Mouse (Mus musculus) forebrain, embryonic 12.5 days (tissue): ENCODE measurements around the gene Ugt1a6a. TPM values are rescaled to one million over a fixed set of nuclear protein-coding genes. Genes with fewer than 3 reads are reported as not detected.

Source experiments
- ATAC-seq: fragments of 200-750 bp; cut with Nextera tagmentation; 2 replicates; pipeline ENCODE4 v1.8.0; 2017; ENCODE audit warnings: moderate TSS enrichment; ENCODE audit not compliant: low FRiP score
- H3K27ac ChIP-seq: fragments of 300-500 bp; sonication (generic); 2 replicates; pipeline ENCODE4 v1.5.1; 2016; ENCODE audit warnings: mild to moderate bottlenecking
- H3K27me3 ChIP-seq: fragments of 300-500 bp; sonication (generic); 2 replicates; pipeline ENCODE4 v1.6.1; 2016; ENCODE audit warnings: mild to moderate bottlenecking
- H3K36me3 ChIP-seq: fragments of 300-500 bp; sonication (generic); replicated peaks from 2 replicates; pipeline ENCODE4 v1.6.1; 2016; ENCODE audit warnings: mild to moderate bottlenecking
- H3K4me1 ChIP-seq: fragments of 300-500 bp; sonication (generic); 2 replicates; pipeline ENCODE4 v1.6.1; 2016
- H3K4me2 ChIP-seq: fragments of 300-500 bp; sonication (generic); 2 replicates; pipeline ENCODE4 v1.6.1; 2016; ENCODE audit warnings: mild to moderate bottlenecking, moderate library complexity
- H3K4me3 ChIP-seq: fragments of 300-500 bp; sonication (generic); replicated peaks from 2 replicates; pipeline ENCODE4 v1.5.1; 2016; ENCODE audit warnings: mild to moderate bottlenecking
- H3K9ac ChIP-seq: fragments of 300-500 bp; sonication (generic); 2 replicates; pipeline ENCODE4 v1.6.1; 2016; ENCODE audit warnings: mild to moderate bottlenecking
- H3K9me3 ChIP-seq: fragments of 300-500 bp; sonication (generic); 2 replicates; pipeline ENCODE4 v1.6.1; 2016
- WGBS: fragments of 180-500 bp; shearing (Covaris S2); methylation state at CpG from one replicate; pipeline ENCODE4 v1.1.7; 2016; 5-methylcytosine and 5-hydroxymethylcytosine counted together
- polyA plus RNA-seq: library from polyadenylated mRNA; unstranded; fragments of >200 nt; fragmentation: Nextera tagmentation; extraction: Ambion mirVana; gene quantifications from 2 replicates; pipeline ENCODE4 v1.2.1, GENCODE M21; 2016

Gene Ugt1a6a
- polyA plus RNA-seq, 1 experiment from 2014 or later = 0.93 TPM

GRCm38 (mm10) chr1:88228121-88228520 is 93.5 kb downstream of the Ugt1a6a start:
- H3K36me3 ChIP-seq = no peaks in the 10 kb centered on the region
- no peak for ATAC-seq
- H3K4me1 ChIP-seq = no peaks in the 10 kb centered on the region
- no peak overlapping the region for H3K4me3 ChIP-seq
- no peak overlapping the region for H3K4me2 ChIP-seq
- no peak overlapping the region for H3K27ac ChIP-seq
- no peak overlapping the region for H3K9ac ChIP-seq
- WGBS = 72% methylated on average over 7 of the region's 7 CpGs
- no peaks in the 10 kb centered on the region for H3K27me3 ChIP-seq
- peaks cover 79% of the 10 kb centered on the region for H3K9me3 ChIP-seq

GRCm38 (mm10) chr1:88229566-88229965 is 95.0 kb downstream of the Ugt1a6a start:
- no peaks in the 10 kb centered on the region for H3K4me1 ChIP-seq
- no peak overlapping the region for H3K9ac ChIP-seq
- H3K27me3 ChIP-seq = no peaks in the 10 kb centered on the region
- H3K27ac ChIP-seq = no peak overlapping the region
- 79% methylated on average over 3 of the region's 3 CpGs for WGBS
- no peaks in the 10 kb centered on the region for H3K36me3 ChIP-seq
- H3K4me3 ChIP-seq = no peak overlapping the region
- peaks cover 93% of the 10 kb centered on the region for H3K9me3 ChIP-seq
- no peak overlapping the region for H3K4me2 ChIP-seq
- no peak for ATAC-seq

- no peak overlapping the region for H3K4me3 ChIP-seq
Observed at GRCm38 (mm10) chr1:88229986-88230385, 95.4 kb downstream of the Ugt1a6a start.

GRCm38 (mm10) chr1:88230421-88230820 is 95.8 kb downstream of the Ugt1a6a start:
- Histone ChIP-seq H3K9ac (no peak overlapping the region), H3K4me3 (no peak overlapping the region), H3K27ac (no peak overlapping the region), H3K27me3 (no peaks in the 10 kb centered on the region), H3K36me3 (no peaks in the 10 kb centered on the region), H3K4me1 (no peaks in the 10 kb centered on the region), H3K9me3 (peaks cover 100% of the 10 kb centered on the region), H3K4me2 (no peak overlapping the region)
- no peak for ATAC-seq
- 74% methylated on average over 7 of the region's 7 CpGs for WGBS

More at GRCm38 (mm10) chr1:88229986-88230385, 95.4 kb downstream of the Ugt1a6a start:
- Histone ChIP-seq H3K27ac (no peak overlapping the region), H3K36me3 (no peaks in the 10 kb centered on the region), H3K27me3 (no peaks in the 10 kb centered on the region), H3K9ac (no peak overlapping the region), H3K4me1 (no peaks in the 10 kb centered on the region), H3K4me2 (no peak overlapping the region), H3K9me3 (peaks cover 97% of the 10 kb centered on the region)
- 85% methylated on average over 5 of the region's 5 CpGs for WGBS
- no peak for ATAC-seq

- 75% methylated on average over 6 of the region's 6 CpGs for WGBS
- Histone ChIP-seq H3K36me3 (no peaks in the 10 kb centered on the region), H3K4me1 (no peaks in the 10 kb centered on the region), H3K9ac (no peak overlapping the region), H3K27ac (no peak overlapping the region), H3K27me3 (no peaks in the 10 kb centered on the region), H3K4me3 (no peak overlapping the region), H3K4me2 (no peak overlapping the region), H3K9me3 (peaks cover 100% of the 10 kb centered on the region)
- no peak for ATAC-seq
Observed at GRCm38 (mm10) chr1:88230981-88231802, 96.6 kb downstream of the Ugt1a6a start.

GRCm38 (mm10) chr1:88231803-88232499 is 97.3 kb downstream of the Ugt1a6a start:
- ATAC-seq = no peak
- Histone ChIP-seq H3K4me1 (no peaks in the 10 kb centered on the region), H3K27me3 (no peaks in the 10 kb centered on the region), H3K4me2 (no peak overlapping the region), H3K27ac (no peak overlapping the region), H3K9me3 (peaks cover 97% of the 10 kb centered on the region), H3K36me3 (no peaks in the 10 kb centered on the region), H3K9ac (no peak overlapping the region), H3K4me3 (no peak overlapping the region)
- 69% methylated on average over 7 of the region's 7 CpGs for WGBS

- Histone ChIP-seq H3K4me1 (no peaks in the 10 kb centered on the region), H3K27me3 (no peaks in the 10 kb centered on the region), H3K36me3 (no peaks in the 10 kb centered on the region), H3K27ac (no peak overlapping the region), H3K4me3 (no peak overlapping the region), H3K9me3 (peaks cover 97% of the 10 kb centered on the region), H3K4me2 (no peak overlapping the region), H3K9ac (no peak overlapping the region)
- no peak for ATAC-seq
- whole genome bisulfite sequencing = 58% methylated on average over 3 of the region's 3 CpGs
Observed at GRCm38 (mm10) chr1:88232664-88233380, 98.2 kb downstream of the Ugt1a6a start.

- no peak overlapping the region for H3K9ac ChIP-seq
- H3K27me3 ChIP-seq = no peaks in the 10 kb centered on the region
- no peak overlapping the region for H3K4me2 ChIP-seq
- no peaks in the 10 kb centered on the region for H3K4me1 ChIP-seq
- no peak overlapping the region for H3K27ac ChIP-seq
- H3K36me3 ChIP-seq = no peaks in the 10 kb centered on the region
- ATAC-seq = no peak
- WGBS = 67% methylated on average over 14 of the region's 14 CpGs
- no peak overlapping the region for H3K4me3 ChIP-seq
- H3K9me3 ChIP-seq = peaks cover 97% of the 10 kb centered on the region
Observed at GRCm38 (mm10) chr1:88233421-88234247, 99.0 kb downstream of the Ugt1a6a start.

- no peak overlapping the region for H3K4me2 ChIP-seq
- no peaks in the 10 kb centered on the region for H3K27me3 ChIP-seq
- 63% methylated on average over 4 of the region's 4 CpGs for WGBS
- H3K27ac ChIP-seq = no peak overlapping the region
- no peaks in the 10 kb centered on the region for H3K4me1 ChIP-seq
- no peak overlapping the region for H3K9ac ChIP-seq
- no peaks in the 10 kb centered on the region for H3K36me3 ChIP-seq
- peaks cover 97% of the 10 kb centered on the region for H3K9me3 ChIP-seq
- no peak for ATAC-seq
- no peak overlapping the region for H3K4me3 ChIP-seq
Observed at GRCm38 (mm10) chr1:88234248-88234610, 99.6 kb downstream of the Ugt1a6a start.

- WGBS = 44% methylated on average over 5 of the region's 5 CpGs
- Histone ChIP-seq H3K4me1 (no peaks in the 10 kb centered on the region), H3K4me2 (no peak overlapping the region), H3K36me3 (no peaks in the 10 kb centered on the region), H3K9ac (no peak overlapping the region), H3K27ac (no peak overlapping the region), H3K27me3 (no peaks in the 10 kb centered on the region), H3K4me3 (no peak overlapping the region), H3K9me3 (peaks cover 97% of the 10 kb centered on the region)
- no peak for ATAC-seq
Observed at GRCm38 (mm10) chr1:88234646-88235045, 100.0 kb downstream of the Ugt1a6a start.

GRCm38 (mm10) chr1:88235046-88235893 is 100.7 kb downstream of the Ugt1a6a start:
- no peak overlapping the region for H3K4me2 ChIP-seq
- H3K27ac ChIP-seq = no peak overlapping the region
- no peak overlapping the region for H3K4me3 ChIP-seq
- no peak overlapping the region for H3K9ac ChIP-seq
- ATAC-seq = no peak
- H3K27me3 ChIP-seq = no peaks in the 10 kb centered on the region
- H3K9me3 ChIP-seq = peaks cover 97% of the 10 kb centered on the region
- 64% methylated on average over 11 of the region's 11 CpGs for WGBS
- H3K36me3 ChIP-seq = no peaks in the 10 kb centered on the region
- H3K4me1 ChIP-seq = no peaks in the 10 kb centered on the region
